Mouse (Mus musculus) limb, embryonic 10.5 days (tissue): ENCODE measurements around the gene Aym1. TPM values are rescaled to one million over a fixed set of nuclear protein-coding genes. Genes with fewer than 3 reads are reported as not detected.
A peak's percentile ranks its signal among the peaks of the same experiment; 100 is the strongest.
"Not testable (repeated sequence)": the region's sequence is repeated elsewhere in the genome, so short reads cannot be mapped to it uniquely, and the experiment has no call there.

Source experiments
- DNase-seq: peaks from one replicate; pipeline ENCODE4 v3.0.0-alpha.2; 2017; ENCODE audit warnings: low spot score
- H3K27ac ChIP-seq: fragments of 300-500 bp; sonication (generic); 2 replicates; pipeline ENCODE4 v1.5.1; 2016; ENCODE audit warnings: mild to moderate bottlenecking
- H3K27me3 ChIP-seq: fragments of 300-500 bp; sonication (generic); 2 replicates; pipeline ENCODE4 v1.6.1; 2016; ENCODE audit warnings: low read depth, mild to moderate bottlenecking; ENCODE audit not compliant: poor library complexity, severe bottlenecking
- H3K36me3 ChIP-seq: fragments of 300-500 bp; sonication (generic); 2 replicates; pipeline ENCODE4 v1.6.1; 2016; ENCODE audit warnings: mild to moderate bottlenecking, moderate library complexity
- H3K4me1 ChIP-seq: fragments of 300-500 bp; sonication (generic); 2 replicates; pipeline ENCODE4 v1.6.1; 2016
- H3K4me3 ChIP-seq: fragments of 300-500 bp; sonication (generic); 2 replicates; pipeline ENCODE4 v1.5.1; 2016; ENCODE audit warnings: mild to moderate bottlenecking, moderate library complexity
- H3K9me3 ChIP-seq: fragments of 300-500 bp; sonication (generic); replicated peaks from 2 replicates; pipeline ENCODE4 v1.6.1; 2016; ENCODE audit warnings: mild to moderate bottlenecking
- WGBS: fragments of 180-500 bp; shearing (Covaris S2); methylation state at CpG from one replicate; pipeline ENCODE4 v1.1.7; 2016; 5-methylcytosine and 5-hydroxymethylcytosine counted together
- polyA plus RNA-seq: library from polyadenylated mRNA; unstranded; fragments of >200 nt; fragmentation: Nextera tagmentation; extraction: Ambion mirVana; gene quantifications from 2 replicates; pipeline ENCODE4 v1.2.1, GENCODE M21; 2016

Aym1 gene
- polyA plus RNA-seq, 1 experiment from 2014 or later, result not detected

- no peaks in the 10 kb centered on the region for H3K9me3 ChIP-seq
- WGBS, result 82% methylated on average over 7 of the region's 7 CpGs
- H3K4me1 ChIP-seq, result peaks cover 20% of the 10 kb centered on the region
- H3K36me3 ChIP-seq, result no peaks in the 10 kb centered on the region
- peaks cover 12% of the 10 kb centered on the region for H3K27me3 ChIP-seq
- DNase-seq, result no peak
- H3K27ac ChIP-seq, result no peak overlapping the region
- no peak overlapping the region for H3K4me3 ChIP-seq
Observed at GRCm38 (mm10) chr5:113361283-113361682, 4.2 kb downstream of the Aym1 start.

- Histone ChIP-seq H3K9me3 (no peaks in the 10 kb centered on the region), H3K27me3 (peaks cover 16% of the 10 kb centered on the region), H3K4me1 (peaks cover 11% of the 10 kb centered on the region), H3K27ac (no peak overlapping the region), H3K36me3 (no peaks in the 10 kb centered on the region), H3K4me3 (no peak overlapping the region)
- WGBS, result 82% methylated on average over 9 of the region's 9 CpGs
- DNase-seq, result no peak
Observed at GRCm38 (mm10) chr5:113362258-113362996, 5.3 kb downstream of the Aym1 start.

- Histone ChIP-seq H3K27me3 (peaks cover 20% of the 10 kb centered on the region), H3K36me3 (no peaks in the 10 kb centered on the region), H3K9me3 (no peaks in the 10 kb centered on the region), H3K27ac (no peak overlapping the region), H3K4me1 (peaks cover 11% of the 10 kb centered on the region), H3K4me3 (no peak overlapping the region)
- 91% methylated on average over 8 of the region's 8 CpGs for WGBS
- no peak for DNase-seq
Observed at GRCm38 (mm10) chr5:113363177-113363576, 6.1 kb downstream of the Aym1 start.

- WGBS, result 6% methylated on average over 20 of the region's 20 CpGs
- 0 out of 2 replicates have a peak, but pooled peaks cover 3% of the 10 kb centered on the region for H3K4me1 ChIP-seq
- DNase-seq, result peak; percentile 86
- no peak overlapping the region for H3K27ac ChIP-seq
- H3K4me3 ChIP-seq, result no peak overlapping the region
- H3K27me3 ChIP-seq, result peaks cover 20% of the 10 kb centered on the region
- H3K36me3 ChIP-seq, result no peaks in the 10 kb centered on the region
- H3K9me3 ChIP-seq, result no peaks in the 10 kb centered on the region
Observed at GRCm38 (mm10) chr5:113365921-113366320, 8.8 kb downstream of the Aym1 start.

- peaks cover 20% of the 10 kb centered on the region for H3K27me3 ChIP-seq
- not testable (repeated sequence) for H3K4me1 ChIP-seq, H3K9me3 ChIP-seq, H3K36me3 ChIP-seq, H3K27ac ChIP-seq, DNase-seq, H3K4me3 ChIP-seq
Observed at GRCm38 (mm10) chr5:113367726-113368125, 10.6 kb downstream of the Aym1 start.

- Histone ChIP-seq H3K36me3 (no peaks in the 10 kb centered on the region), H3K27me3 (peaks cover 15% of the 10 kb centered on the region), H3K4me3 (no peak overlapping the region), H3K9me3 (no peaks in the 10 kb centered on the region), H3K4me1 (peaks cover 24% of the 10 kb centered on the region), H3K27ac (no peak overlapping the region)
- WGBS, result 82% methylated on average over 17 of the region's 17 CpGs
- no peak for DNase-seq
Observed at GRCm38 (mm10) chr5:113369262-113369868, 12.3 kb downstream of the Aym1 start.

- Histone ChIP-seq H3K9me3 (no peaks in the 10 kb centered on the region), H3K27me3 (peaks cover 3% of the 10 kb centered on the region), H3K27ac (peak overlapping the region; percentile 79; the same call in 1 of the 2 replicates), H3K4me3 (peak overlapping the region; percentile 50; the same call in 1 of the 2 replicates), H3K4me1 (peaks cover 35% of the 10 kb centered on the region), H3K36me3 (no peaks in the 10 kb centered on the region)
- 79% methylated on average over 4 of the region's 4 CpGs for WGBS
- no peak for DNase-seq
Observed at GRCm38 (mm10) chr5:113372449-113372848, 15.4 kb downstream of the Aym1 start.

GRCm38 (mm10) chr5:113372995-113373950 is 16.2 kb downstream of the Aym1 start:
- Histone ChIP-seq H3K9me3 (no peaks in the 10 kb centered on the region), H3K27me3 (no peaks in the 10 kb centered on the region), H3K36me3 (no peaks in the 10 kb centered on the region), H3K4me1 (peaks cover 35% of the 10 kb centered on the region), H3K27ac (peak overlapping the region; percentile 79), H3K4me3 (peak overlapping the region; percentile 50)
- DNase-seq, result peak; percentile 89
- WGBS, result 4% methylated on average over 33 of the region's 33 CpGs

- no peaks in the 10 kb centered on the region for H3K9me3 ChIP-seq
- peaks cover 32% of the 10 kb centered on the region for H3K4me1 ChIP-seq
- 59% methylated on average over 10 of the region's 10 CpGs for WGBS
- H3K36me3 ChIP-seq, result no peaks in the 10 kb centered on the region
- DNase-seq, result peak; percentile 44
- peak overlapping the region; percentile 79; the same call in 1 of the 2 replicates for H3K27ac ChIP-seq
- H3K4me3 ChIP-seq, result no peak overlapping the region
- H3K27me3 ChIP-seq, result no peaks in the 10 kb centered on the region
Observed at GRCm38 (mm10) chr5:113374290-113374689, 17.2 kb downstream of the Aym1 start.

GRCm38 (mm10) chr5:113375783-113376182 is 18.7 kb downstream of the Aym1 start:
- no peaks in the 10 kb centered on the region for H3K27me3 ChIP-seq
- DNase-seq, result peak; percentile 83
- H3K4me1 ChIP-seq, result peaks cover 32% of the 10 kb centered on the region
- no peaks in the 10 kb centered on the region for H3K9me3 ChIP-seq
- 0 out of 2 replicates have a peak overlapping the region, but pooled peaks have one; percentile 2 for H3K27ac ChIP-seq
- 28% methylated on average over 3 of the region's 3 CpGs for WGBS
- no peak overlapping the region for H3K4me3 ChIP-seq
- H3K36me3 ChIP-seq, result no peaks in the 10 kb centered on the region

- 69% methylated on average over 1 of the region's 1 CpGs for WGBS
- H3K4me1 ChIP-seq, result peaks cover 32% of the 10 kb centered on the region
Observed at GRCm38 (mm10) chr5:113376292-113376691, 19.2 kb downstream of the Aym1 start.

GRCm38 (mm10) chr5:113379416-113379815 is 22.3 kb downstream of the Aym1 start:
- Histone ChIP-seq H3K4me1 (peaks cover 11% of the 10 kb centered on the region), H3K4me3 (no peak overlapping the region), H3K36me3 (no peaks in the 10 kb centered on the region), H3K27ac (no peak overlapping the region), H3K9me3 (no peaks in the 10 kb centered on the region), H3K27me3 (no peaks in the 10 kb centered on the region)
- no peak for DNase-seq
- 77% methylated on average over 5 of the region's 5 CpGs for WGBS

More at GRCm38 (mm10) chr5:113376292-113376691, 19.2 kb downstream of the Aym1 start:
- Histone ChIP-seq H3K27me3 (no peaks in the 10 kb centered on the region), H3K4me3 (no peak overlapping the region), H3K9me3 (no peaks in the 10 kb centered on the region), H3K36me3 (no peaks in the 10 kb centered on the region), H3K27ac (no peak overlapping the region)
- no peak for DNase-seq
